Mouse (Mus musculus): ENCODE results near the gene Rnf6. TPM values are rescaled to one million over a fixed set of nuclear protein-coding genes. Genes with fewer than 3 reads are reported as not detected.

Gene Rnf6
- total RNA-seq, 1 experiment: 25.1 TPM

- no peak for TF ChIP-seq HCFC1 (IDR thresholded peaks at IDR 0.05; ENCODE audit: borderline replicate concordance, insufficient read depth, low read length)
- no peak for TF ChIP-seq CHD2 (IDR thresholded peaks at IDR 0.05; ENCODE audit: low read depth, low read length)
- TF ChIP-seq ZC3H11A (IDR thresholded peaks at IDR 0.05; ENCODE audit: borderline replicate concordance, low read depth, low read length): no peak
- no peak for TF ChIP-seq ZNF384 (IDR thresholded peaks at IDR 0.05; ENCODE audit: low read depth, low read length)
- TF ChIP-seq MAFK (IDR thresholded peaks at IDR 0.05; ENCODE audit: insufficient read depth, low read depth, low read length): no peak
- Histone ChIP-seq H3K4me3 (ENCODE audit: insufficient read depth in 1 of 2, low read depth in 1 of 2, low read length in 2 of 2, poor library complexity in 1 of 2, severe bottlenecking in 1 of 2) (no peak overlapping the region), H3K4me1 (ENCODE audit: control insufficient read depth in 2 of 2, insufficient read depth in 2 of 2, low read length in 2 of 2, poor library complexity in 1 of 2) (no peaks in the 10 kb centered on the region), H3K9ac (ENCODE audit: insufficient read depth, low read depth, low read length, poor library complexity, severe bottlenecking) (no peak overlapping the region), H3K27ac (ENCODE audit: insufficient read depth, low read depth, low read length, poor library complexity, severe bottlenecking) (no peak overlapping the region), H3K36me3 (ENCODE audit: control insufficient read depth, insufficient read depth, low read length, poor library complexity, severe bottlenecking) (peaks cover 3% of the 10 kb centered on the region; the same call in 1 of the 2 replicates), H3K9me3 (ENCODE audit: control insufficient read depth, insufficient read depth, low read depth, low read length) (no peaks in the 10 kb centered on the region)
- no peak for DNase-seq (ENCODE audit: low read depth, low spot score)
- in situ Hi-C loops (cut with MboI; ENCODE audit: low sequenced_read_pairs in 2 of 2, unreplicated experiment in 2 of 2): loop anchor here (25.0 kb wide), 1 partner anchor 288 kb away; the partner anchor contains the start of genes Gm6370 (in 2 of the 2) and Gm6408 (in 2 of the 2)
Observed at GRCm38 (mm10) chr5:146199540-146199939, 21.8 kb downstream of the Rnf6 start.

- Histone ChIP-seq H3K4me3 (ENCODE audit: insufficient read depth in 1 of 2, low read depth in 1 of 2, low read length in 2 of 2, poor library complexity in 1 of 2, severe bottlenecking in 1 of 2) (no peak overlapping the region), H3K4me1 (ENCODE audit: control insufficient read depth in 2 of 2, insufficient read depth in 2 of 2, low read length in 2 of 2, poor library complexity in 1 of 2) (no peaks in the 10 kb centered on the region), H3K9me3 (ENCODE audit: control insufficient read depth, insufficient read depth, low read depth, low read length) (no peaks in the 10 kb centered on the region), H3K27ac (ENCODE audit: insufficient read depth, low read depth, low read length, poor library complexity, severe bottlenecking) (no peak overlapping the region), H3K9ac (ENCODE audit: insufficient read depth, low read depth, low read length, poor library complexity, severe bottlenecking) (no peak overlapping the region), H3K36me3 (ENCODE audit: control insufficient read depth, insufficient read depth, low read length, poor library complexity, severe bottlenecking) (peaks cover 3% of the 10 kb centered on the region; the same call in 1 of the 2 replicates)
- no peak for DNase-seq (ENCODE audit: low read depth, low spot score)
- TF ChIP-seq MAFK (IDR thresholded peaks at IDR 0.05; ENCODE audit: insufficient read depth, low read depth, low read length): no peak
- no peak for TF ChIP-seq ZC3H11A (IDR thresholded peaks at IDR 0.05; ENCODE audit: borderline replicate concordance, low read depth, low read length)
- TF ChIP-seq ZNF384 (IDR thresholded peaks at IDR 0.05; ENCODE audit: low read depth, low read length): no peak
- TF ChIP-seq CHD2 (IDR thresholded peaks at IDR 0.05; ENCODE audit: low read depth, low read length): no peak
- no peak for TF ChIP-seq HCFC1 (IDR thresholded peaks at IDR 0.05; ENCODE audit: borderline replicate concordance, insufficient read depth, low read length)
- in situ Hi-C loops (cut with MboI; ENCODE audit: low sequenced_read_pairs in 2 of 2, unreplicated experiment in 2 of 2): loop anchor here (25.0 kb wide), 1 partner anchor 288 kb away; the partner anchor contains the start of genes Gm6370 (in 2 of the 2) and Gm6408 (in 2 of the 2)
Observed at GRCm38 (mm10) chr5:146199073-146199472, 22.3 kb downstream of the Rnf6 start.

GRCm38 (mm10) chr5:146193360-146193759 lies 28.0 kb downstream of the Rnf6 start:
- Histone ChIP-seq H3K4me3 (ENCODE audit: insufficient read depth in 1 of 2, low read depth in 1 of 2, low read length in 2 of 2, poor library complexity in 1 of 2, severe bottlenecking in 1 of 2) (no peak overlapping the region), H3K27ac (ENCODE audit: insufficient read depth, low read depth, low read length, poor library complexity, severe bottlenecking) (no peak overlapping the region), H3K36me3 (ENCODE audit: control insufficient read depth, insufficient read depth, low read length, poor library complexity, severe bottlenecking) (no peaks in the 10 kb centered on the region), H3K4me1 (ENCODE audit: control insufficient read depth in 2 of 2, insufficient read depth in 2 of 2, low read length in 2 of 2, poor library complexity in 1 of 2) (no peaks in the 10 kb centered on the region), H3K9ac (ENCODE audit: insufficient read depth, low read depth, low read length, poor library complexity, severe bottlenecking) (no peak overlapping the region), H3K9me3 (ENCODE audit: control insufficient read depth, insufficient read depth, low read depth, low read length) (no peaks in the 10 kb centered on the region)
- DNase-seq (ENCODE audit: low read depth, low spot score): no peak
- TF ChIP-seq ZC3H11A (IDR thresholded peaks at IDR 0.05; ENCODE audit: borderline replicate concordance, low read depth, low read length) (no peak), HCFC1 (IDR thresholded peaks at IDR 0.05; ENCODE audit: borderline replicate concordance, insufficient read depth, low read length) (no peak), MAFK (IDR thresholded peaks at IDR 0.05; ENCODE audit: insufficient read depth, low read depth, low read length) (no peak), CHD2 (IDR thresholded peaks at IDR 0.05; ENCODE audit: low read depth, low read length) (no peak), ZNF384 (IDR thresholded peaks at IDR 0.05; ENCODE audit: low read depth, low read length) (no peak)
- in situ Hi-C loops (cut with MboI; ENCODE audit: low sequenced_read_pairs in 2 of 2, unreplicated experiment in 2 of 2): loop anchor here (25.0 kb wide), 1 partner anchor 294 kb away; the partner anchor contains the start of genes Gm6370 (in 2 of the 2) and Gm6408 (in 2 of the 2)

- Histone ChIP-seq H3K9me3 (ENCODE audit: control insufficient read depth, insufficient read depth, low read depth, low read length) (no peaks in the 10 kb centered on the region), H3K36me3 (ENCODE audit: control insufficient read depth, insufficient read depth, low read length, poor library complexity, severe bottlenecking) (no peaks in the 10 kb centered on the region), H3K4me1 (ENCODE audit: control insufficient read depth in 2 of 2, insufficient read depth in 2 of 2, low read length in 2 of 2, poor library complexity in 1 of 2) (no peaks in the 10 kb centered on the region), H3K27ac (ENCODE audit: insufficient read depth, low read depth, low read length, poor library complexity, severe bottlenecking) (no peak overlapping the region), H3K4me3 (ENCODE audit: insufficient read depth in 1 of 2, low read depth in 1 of 2, low read length in 2 of 2, poor library complexity in 1 of 2, severe bottlenecking in 1 of 2) (no peak overlapping the region), H3K9ac (ENCODE audit: insufficient read depth, low read depth, low read length, poor library complexity, severe bottlenecking) (no peak overlapping the region)
- DNase-seq (ENCODE audit: low read depth, low spot score): no peak
- no peak for TF ChIP-seq MAFK (IDR thresholded peaks at IDR 0.05; ENCODE audit: insufficient read depth, low read depth, low read length)
- no peak for TF ChIP-seq ZNF384 (IDR thresholded peaks at IDR 0.05; ENCODE audit: low read depth, low read length)
- TF ChIP-seq CHD2 (IDR thresholded peaks at IDR 0.05; ENCODE audit: low read depth, low read length): no peak
- TF ChIP-seq ZC3H11A (IDR thresholded peaks at IDR 0.05; ENCODE audit: borderline replicate concordance, low read depth, low read length): no peak
- no peak for TF ChIP-seq HCFC1 (IDR thresholded peaks at IDR 0.05; ENCODE audit: borderline replicate concordance, insufficient read depth, low read length)
- in situ Hi-C loops (cut with MboI; ENCODE audit: low sequenced_read_pairs in 2 of 2, unreplicated experiment in 2 of 2): loop anchor here (25.0 kb wide), 1 partner anchor 297 kb away; the partner anchor contains the start of genes Gm6370 (in 2 of the 2) and Gm6408 (in 2 of the 2)
Observed at GRCm38 (mm10) chr5:146190501-146191269, 30.7 kb downstream of the Rnf6 start.

Measured in ES-E14 (cell line).